Mouse (Mus musculus) gastrocnemius, adult 18-20 months (tissue): ENCODE data around the gene Mrpl33. TPM values are rescaled to one million over a fixed set of nuclear protein-coding genes. Genes with fewer than 3 reads are reported as not detected.

Experiments used
- DNase-seq: peaks from one replicate; pipeline ENCODE4 v3.0.0; 2021; ENCODE audit warnings: low spot score
- total RNA-seq, 2 experiments: library from RNA; stranded (reverse); gene quantifications; 2 replicates each; pipeline ENCODE4 v1.2.3; 2021

Mrpl33 gene
- total RNA-seq, 2 experiments from 2014 or later = 269 to 270 TPM

GRCm38 (mm10) chr5:31636636-31637253, 40.0 kb downstream of the Mrpl33 start:
- DNase-seq = no peak

GRCm38 (mm10) chr5:31640542-31640941, 43.8 kb downstream of the Mrpl33 start:
- no peak for DNase-seq

- no peak for DNase-seq
Measured at GRCm38 (mm10) chr5:31642300-31642699, 45.6 kb downstream of the Mrpl33 start.

GRCm38 (mm10) chr5:31644272-31644671, 47.5 kb downstream of the Mrpl33 start:
- DNase-seq = no peak

- DNase-seq = no peak
Measured at GRCm38 (mm10) chr5:31644847-31645246, 48.1 kb downstream of the Mrpl33 start.

GRCm38 (mm10) chr5:31645798-31646197, 49.1 kb downstream of the Mrpl33 start:
- DNase-seq = no peak

GRCm38 (mm10) chr5:31646574-31646973, 49.8 kb downstream of the Mrpl33 start:
- no peak for DNase-seq

- no peak for DNase-seq
Measured at GRCm38 (mm10) chr5:31647327-31647726, 50.6 kb downstream of the Mrpl33 start.

GRCm38 (mm10) chr5:31650518-31651288, 54.0 kb downstream of the Mrpl33 start:
- no peak for DNase-seq

GRCm38 (mm10) chr5:31655688-31656190, 59.0 kb downstream of the Mrpl33 start:
- DNase-seq = no peak

- DNase-seq = peak; percentile 24
Measured at GRCm38 (mm10) chr5:31666176-31666575, 69.4 kb downstream of the Mrpl33 start.

GRCm38 (mm10) chr5:31668325-31668968, 71.7 kb downstream of the Mrpl33 start:
- DNase-seq = no peak

GRCm38 (mm10) chr5:31669984-31670383, 73.2 kb downstream of the Mrpl33 start:
- DNase-seq = no peak

- no peak for DNase-seq
Measured at GRCm38 (mm10) chr5:31671137-31671536, 74.4 kb downstream of the Mrpl33 start.

- no peak for DNase-seq
Measured at GRCm38 (mm10) chr5:31673431-31673830, 76.7 kb downstream of the Mrpl33 start.

- no peak for DNase-seq
Measured at GRCm38 (mm10) chr5:31678000-31678399, 81.3 kb downstream of the Mrpl33 start.

GRCm38 (mm10) chr5:31680183-31680582, 83.4 kb downstream of the Mrpl33 start:
- DNase-seq = no peak

- no peak for DNase-seq
Measured at GRCm38 (mm10) chr5:31682305-31682704, 85.6 kb downstream of the Mrpl33 start.

- DNase-seq = no peak
Measured at GRCm38 (mm10) chr5:31686040-31686439, 89.3 kb downstream of the Mrpl33 start.

- DNase-seq = no peak
Measured at GRCm38 (mm10) chr5:31687972-31688371, 91.2 kb downstream of the Mrpl33 start.

GRCm38 (mm10) chr5:31693191-31693590, 96.5 kb downstream of the Mrpl33 start:
- DNase-seq = no peak

- DNase-seq = no peak
Measured at GRCm38 (mm10) chr5:31696971-31697643, 100.4 kb downstream of the Mrpl33 start, which contains the start of gene Rbks. Gene Rbks, minus strand, starts transcription at chr5:31697627.
